In the genomic region with DNA sequence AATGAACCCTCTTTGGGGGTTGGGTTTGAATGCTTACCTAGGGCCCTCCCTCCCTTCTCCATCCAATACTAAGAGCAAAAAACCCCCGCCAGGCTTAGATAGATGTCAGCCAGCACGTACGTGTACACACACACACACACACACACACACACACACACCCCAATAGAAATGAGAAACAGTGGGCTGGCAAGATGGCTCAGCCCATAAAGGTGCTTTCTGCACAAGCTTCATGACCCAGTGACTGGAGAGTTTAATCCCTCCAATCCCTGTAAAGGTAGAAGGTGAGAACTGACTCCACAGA, we compare ENCODE assay signal across 17 mouse cellular contexts.
A peak's percentile ranks its signal among the peaks of the same experiment; 100 is the strongest.
DNase-seq lines count a peak whose midpoint lies in the region; ATAC-seq lines count a peak whose summit lies in the region.
"Had no signal": no experiment of that assay in that cellular context is flagged by ENCODE, and none has a peak within 500 bp of the region (broad histone marks: within the 10 kb centered on the region; RNA-seq: fewer than 3 reads in every experiment).

No protein-coding gene starts in this region.

- 0 out of 2 replicates have a peak overlapping the region, but pooled peaks have one; percentile 19 for H3K4me2 ChIP-seq in forebrain, embryonic 11.5 days (ENCODE audit: low read depth, low read length, severe bottlenecking)
- H3K4me2 ChIP-seq in hindbrain, embryonic 12.5 days (replicated peaks) = peak overlapping the region; percentile 19; the same call in 1 of the 2 replicates
- no peak overlapping the region for H3K4me2 ChIP-seq in midbrain, embryonic 14.5 days (ENCODE audit: low read length)
- H3K4me2 ChIP-seq: hindbrain, embryonic 15.5 days had no signal

- H3K27me3 ChIP-seq in heart, embryonic 10.5 days (ENCODE audit: insufficient read depth, poor library complexity, severe bottlenecking) = 0 out of 2 replicates have a peak, but pooled peaks cover 3% of the 10 kb centered on the region
- H3K27me3 ChIP-seq in forebrain, embryonic 11.5 days (ENCODE audit: control insufficient read depth, insufficient read depth, low read length) = no peaks in the 10 kb centered on the region; the same call in 1 of the 2 replicates
- H3K27me3 ChIP-seq in hindbrain, embryonic 12.5 days = peaks cover 8% of the 10 kb centered on the region; the same call in 1 of the 2 replicates
- H3K27me3 ChIP-seq in midbrain, embryonic 14.5 days (ENCODE audit: control insufficient read depth, insufficient read depth, low read length) = no peaks in the 10 kb centered on the region
- H3K27me3 ChIP-seq: hindbrain, embryonic 15.5 days; megakaryocyte, embryonic 14.5 days had no signal

- intact Hi-C loops in left cerebral cortex, postnatal 4 days (cut with DNase I) = no loop called here

- WGBS in heart, embryonic 10.5 days = 56% methylated on average over 3 of the region's 3 CpGs
- WGBS in forebrain, embryonic 11.5 days = 9% methylated on average over 3 of the region's 3 CpGs
- 3% methylated on average over 3 of the region's 3 CpGs for WGBS in hindbrain, embryonic 12.5 days
- WGBS in midbrain, embryonic 14.5 days = 5% methylated on average over 3 of the region's 3 CpGs

- DNase-seq in heart, embryonic 10.5 days (ENCODE audit: low spot score) = no peak
- DNase-seq in heart, adult 9 months (ENCODE audit: low spot score in 2 of 2) = no peak
- no peak for DNase-seq in forebrain, embryonic 11.5 days (ENCODE audit: low spot score)
- no peak for DNase-seq in midbrain, embryonic 14.5 days
- DNase-seq in left cerebral cortex, postnatal 4 days = no peak
- no peak for DNase-seq in urinary bladder, adult 18-20 months (ENCODE audit: low spot score in 2 of 2)
- no peak for DNase-seq in right cerebral cortex, postnatal 36 days (ENCODE audit: low spot score in 2 of 2)
- DNase-seq: cerebellum, adult 9-11 months; kidney, adult 18-20 months; kidney, postnatal 25 days; liver; liver, postnatal 0 days; lung, postnatal 14 days; thymus, postnatal 25 days had no signal

- H3K9me3 ChIP-seq in heart, embryonic 10.5 days = no peaks in the 10 kb centered on the region
- no peaks in the 10 kb centered on the region for H3K9me3 ChIP-seq in forebrain, embryonic 11.5 days (ENCODE audit: control insufficient read depth, low read length)
- no peaks in the 10 kb centered on the region for H3K9me3 ChIP-seq in hindbrain, embryonic 12.5 days (replicated peaks)
- no peaks in the 10 kb centered on the region for H3K9me3 ChIP-seq in midbrain, embryonic 14.5 days (ENCODE audit: control insufficient read depth, low read length)
- H3K9me3 ChIP-seq: hindbrain, embryonic 15.5 days had no signal

- 0 out of 2 replicates have a peak overlapping the region, but pooled peaks have one; percentile 2 for H3K27ac ChIP-seq in heart, embryonic 10.5 days
- peak overlapping the region; percentile 25; the same call in 1 of the 2 replicates for H3K27ac ChIP-seq in forebrain, embryonic 11.5 days (ENCODE audit: low read depth, low read length)
- H3K27ac ChIP-seq in hindbrain, embryonic 12.5 days = peak overlapping the region; percentile 72; the same call in 1 of the 2 replicates
- H3K27ac ChIP-seq in midbrain, embryonic 14.5 days (replicated peaks; ENCODE audit: low read depth, low read length) = no peak overlapping the region; the same call in 1 of the 2 replicates

- no peaks in the 10 kb centered on the region for H3K36me3 ChIP-seq in heart, embryonic 10.5 days
- H3K36me3 ChIP-seq in forebrain, embryonic 11.5 days (ENCODE audit: control insufficient read depth, insufficient read depth, low read length) = no peaks in the 10 kb centered on the region
- H3K36me3 ChIP-seq in hindbrain, embryonic 12.5 days = no peaks in the 10 kb centered on the region
- H3K36me3 ChIP-seq in midbrain, embryonic 14.5 days (ENCODE audit: control insufficient read depth, insufficient read depth, low read length) = no peaks in the 10 kb centered on the region
- H3K36me3 ChIP-seq: hindbrain, embryonic 15.5 days had no signal

- H3K4me3 ChIP-seq in heart, embryonic 10.5 days = no peak overlapping the region
- no peak overlapping the region for H3K4me3 ChIP-seq in forebrain, embryonic 11.5 days (ENCODE audit: low read depth, low read length)
- H3K4me3 ChIP-seq in hindbrain, embryonic 12.5 days = no peak overlapping the region
- no peak overlapping the region for H3K4me3 ChIP-seq in midbrain, embryonic 14.5 days (replicated peaks; ENCODE audit: low read depth, low read length)
- H3K4me3 ChIP-seq: hindbrain, embryonic 15.5 days; megakaryocyte, embryonic 14.5 days had no signal

- H3K4me1 ChIP-seq in heart, embryonic 10.5 days = peaks cover 39% of the 10 kb centered on the region
- peaks cover 51% of the 10 kb centered on the region for H3K4me1 ChIP-seq in forebrain, embryonic 11.5 days (replicated peaks; ENCODE audit: control insufficient read depth, insufficient read depth, low read length)
- H3K4me1 ChIP-seq in hindbrain, embryonic 12.5 days = peaks cover 56% of the 10 kb centered on the region
- H3K4me1 ChIP-seq in midbrain, embryonic 14.5 days (ENCODE audit: control insufficient read depth, insufficient read depth, low read length) = peaks cover 20% of the 10 kb centered on the region
- H3K4me1 ChIP-seq: megakaryocyte, embryonic 14.5 days had no signal

- no peak overlapping the region for H3K9ac ChIP-seq in forebrain, embryonic 11.5 days (ENCODE audit: low read length)
- no peak overlapping the region for H3K9ac ChIP-seq in hindbrain, embryonic 12.5 days
- H3K9ac ChIP-seq in midbrain, embryonic 14.5 days (replicated peaks; ENCODE audit: low read length) = no peak overlapping the region
- H3K9ac ChIP-seq: hindbrain, embryonic 15.5 days; liver, postnatal 0 days had no signal

- ATAC-seq in forebrain, embryonic 11.5 days (replicated peaks; ENCODE audit: low FRiP score) = no peak; the same call in 1 of the 2 replicates
- ATAC-seq in hindbrain, embryonic 12.5 days (ENCODE audit: low FRiP score) = no peak; the same call in 1 of the 2 replicates
- ATAC-seq in midbrain, embryonic 14.5 days (ENCODE audit: low FRiP score, low TSS enrichment) = 0 out of 2 replicates have a peak, but pooled peaks have one; percentile 7
- ATAC-seq: liver, postnatal 0 days had no signal
